Mouse (Mus musculus) right cerebral cortex, postnatal 36 days (tissue): ENCODE measurements around the gene Cyp2c68.
"Not testable (repeated sequence)": the region's sequence is repeated elsewhere in the genome, so short reads cannot be mapped to it uniquely, and the experiment has no call there.

Experiments
- DNase-seq, 2 experiments: peaks; one replicate each; pipeline ENCODE4 v3.0.0; 2022; ENCODE audit warnings: low spot score in 2 of 2, mixed read lengths in 1 of 2

The Cyp2c68 gene

GRCm38 (mm10) chr19:39740920-39741319 is at the start of gene Cyp2c68:
TSS of gene Cyp2c68 (minus strand) at chr19:39741054.
- DNase-seq = no peak

- not testable (repeated sequence) for DNase-seq
Observed at GRCm38 (mm10) chr19:39785458-39785857, 44.6 kb upstream of the Cyp2c68 start.

DNA sequence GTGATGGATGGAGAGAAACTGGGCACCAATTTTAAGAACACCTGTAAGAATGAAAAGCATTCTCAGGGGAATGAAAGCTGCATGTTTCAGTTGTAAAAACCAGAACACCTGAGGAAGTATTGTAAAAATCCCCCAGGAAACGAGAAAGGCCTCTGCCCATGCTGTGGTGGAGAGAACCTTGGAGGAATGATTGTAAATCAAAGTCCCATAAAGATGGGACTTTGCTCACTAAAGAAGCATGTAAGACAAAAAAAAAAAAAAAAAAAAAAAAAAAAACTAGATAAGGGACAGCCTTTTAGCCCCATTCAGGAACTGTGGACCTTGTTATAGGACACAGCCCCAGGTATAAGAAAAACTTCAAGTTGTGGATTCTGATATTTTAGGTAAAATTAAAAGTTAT is 4.5 kb upstream of the Cyp2c68 start:
- DNase-seq = no peak

GRCm38 (mm10) chr19:39744361-39744760 is 3.5 kb upstream of the Cyp2c68 start:
- DNase-seq = not testable (repeated sequence)

DNA sequence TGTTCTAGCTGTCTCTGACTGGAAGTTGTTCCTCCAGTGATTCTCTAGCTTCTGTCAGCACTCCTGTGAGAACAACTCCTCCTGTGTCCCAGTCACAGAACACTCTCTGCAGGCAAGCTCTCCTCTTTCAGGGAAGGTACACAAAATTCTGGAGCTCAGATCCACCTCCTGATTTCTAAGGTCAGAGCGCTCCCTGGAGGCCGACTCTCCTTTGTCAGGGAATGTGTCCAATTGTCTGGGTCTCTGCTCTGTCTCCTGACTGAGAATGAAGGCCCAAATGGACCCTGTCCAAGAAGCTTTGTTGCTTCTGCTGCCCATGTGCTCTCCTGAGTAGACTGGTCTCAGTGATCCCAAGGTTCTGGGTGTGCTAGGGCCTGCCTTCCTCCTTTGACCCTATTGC is 29.7 kb downstream of the Cyp2c68 start:
- DNase-seq = not testable (repeated sequence)

DNA sequence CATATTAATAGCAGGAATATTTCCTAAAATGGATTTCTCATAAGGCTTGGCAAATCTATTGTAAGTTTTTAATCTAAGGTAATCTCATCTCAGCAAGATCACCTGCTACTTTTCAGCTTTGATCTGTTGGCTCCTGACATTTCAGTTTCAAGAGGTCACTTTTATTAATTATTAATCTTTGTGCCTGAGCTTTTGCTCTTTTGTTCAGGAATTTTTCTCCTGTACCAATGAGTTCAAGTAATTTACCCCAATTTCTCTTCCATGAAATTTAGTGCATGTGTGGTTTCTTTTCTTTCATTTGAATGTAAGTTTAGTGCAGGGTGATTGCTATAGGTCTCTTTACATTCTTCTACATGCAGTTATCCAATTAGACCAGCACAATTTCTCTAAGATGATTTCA is 75.2 kb downstream of the Cyp2c68 start:
- DNase-seq = not testable (repeated sequence)

GRCm38 (mm10) chr19:39652381-39652780 is 88.5 kb downstream of the Cyp2c68 start:
- DNase-seq = no peak

- no peak for DNase-seq
Observed at GRCm38 (mm10) chr19:39648938-39649337, 91.9 kb downstream of the Cyp2c68 start, which contains the start of gene Cyp2c67. TSS of gene Cyp2c67 (minus strand) at chr19:39649051.

GRCm38 (mm10) chr19:39647519-39647918 is 93.3 kb downstream of the Cyp2c68 start:
- no peak for DNase-seq

GRCm38 (mm10) chr19:39644551-39644950 is 96.3 kb downstream of the Cyp2c68 start:
- DNase-seq = not testable (repeated sequence)
